Mouse (Mus musculus) bone marrow macrophage, adult 2 months (primary cell): Measurements from ENCODE around the gene Lrp1.

ENCODE experiments used
- CTCF ChIP-seq: IDR thresholded peaks from 2 replicates; pipeline ENCODE4 v1.5.1; 2012; ENCODE audit warnings: low read depth, mild to moderate bottlenecking, low read length, moderate library complexity
- POLR2A ChIP-seq: IDR thresholded peaks from 2 replicates; pipeline ENCODE4 v1.6.1; 2012; ENCODE audit warnings: mild to moderate bottlenecking, low read depth, low read length, borderline replicate concordance

DNA sequence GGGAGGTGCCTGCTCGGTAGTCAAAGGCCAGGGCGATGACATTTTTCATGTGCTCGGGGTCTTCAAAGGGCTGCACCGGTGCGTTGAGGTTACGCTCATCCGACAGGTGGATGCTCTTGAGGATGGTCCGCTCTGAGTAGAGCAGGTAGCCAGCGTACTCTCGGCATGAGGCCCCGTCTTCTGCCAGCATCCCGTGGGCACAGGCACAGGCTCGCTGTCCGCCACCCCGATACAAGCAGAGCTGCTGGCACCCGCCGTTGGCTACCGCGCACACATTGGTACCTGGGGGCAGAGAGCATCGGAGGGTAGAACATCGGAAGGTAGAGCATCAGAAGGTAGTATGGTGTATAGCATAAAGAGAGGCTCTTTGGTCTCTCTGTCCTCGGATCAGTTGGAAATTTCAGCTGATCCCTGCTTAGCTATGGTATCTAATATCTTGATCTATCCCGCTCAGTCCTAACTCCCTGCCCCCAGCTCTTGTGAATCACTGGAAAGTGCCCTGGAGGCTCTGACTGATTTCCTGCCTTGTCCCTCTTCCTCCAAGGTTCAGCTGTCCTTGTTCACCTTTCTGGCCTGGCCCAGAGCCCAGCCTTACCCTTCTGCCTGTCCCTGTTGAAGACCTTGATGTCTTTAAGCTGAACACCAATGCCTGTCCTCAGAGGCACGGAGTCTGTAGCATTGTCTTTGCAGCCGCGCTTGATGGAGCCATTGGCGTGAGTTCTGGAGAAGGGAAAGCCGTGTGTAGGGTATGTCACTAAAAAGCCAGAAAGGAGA is 54.2 kb downstream of the Lrp1 start:
- TF ChIP-seq POLR2A (no peak), CTCF (no peak)
